10 mouse cellular contexts compared by ENCODE assay signal in genomic region chr2:4635804-4636203, GRCm38 (mm10). TPM values are rescaled to one million over a fixed set of nuclear protein-coding genes. Genes with fewer than 3 reads are reported as not detected.
DNase-seq lines count a peak whose midpoint lies in the region; ATAC-seq and TF ChIP-seq lines count a peak whose summit lies in the region.
"Had no signal": no experiment of that assay in that cellular context is flagged by ENCODE, and none has a peak within 500 bp of the region (broad histone marks: within the 10 kb centered on the region; RNA-seq: fewer than 3 reads in every experiment).

No protein-coding gene starts in this region.

- no peak for TF ChIP-seq EP300 in stomach, postnatal 0 days (optimal IDR thresholded peaks at IDR 0.05)

- H3K9me3 ChIP-seq in stomach, postnatal 0 days (ENCODE audit: control insufficient read depth, low read length): no peaks in the 10 kb centered on the region
- no peaks in the 10 kb centered on the region for H3K9me3 ChIP-seq in forebrain, embryonic 11.5 days (ENCODE audit: control insufficient read depth, low read length)
- H3K9me3 ChIP-seq: limb, embryonic 15.5 days had no signal

- WGBS in kidney, adult 2 months: 79% methylated on average over 8 of the region's 8 CpGs
- 83% methylated on average over 8 of the region's 8 CpGs for WGBS in stomach, postnatal 0 days
- WGBS in forebrain, embryonic 11.5 days: 89% methylated on average over 8 of the region's 8 CpGs

- H3K9ac ChIP-seq in stomach, postnatal 0 days (ENCODE audit: low read length): no peak overlapping the region
- H3K9ac ChIP-seq in forebrain, embryonic 11.5 days (ENCODE audit: low read length): no peak overlapping the region
- H3K9ac ChIP-seq: limb, embryonic 15.5 days had no signal

- DNase-seq in cerebellum, postnatal 14 days: peak; percentile 43 to 53
- no peak for DNase-seq in cerebellum, adult 9-10 months
- no peak for DNase-seq in kidney, adult 2 months
- DNase-seq in kidney, adult 11 months: no peak
- peak; percentile 40 for DNase-seq in right cerebral cortex, postnatal 14 days
- no peak for DNase-seq in right cerebral cortex, postnatal 25 days
- DNase-seq in stomach, postnatal 0 days (ENCODE audit: low spot score): no peak
- DNase-seq in forebrain, embryonic 11.5 days (ENCODE audit: low spot score): no peak

- no peaks in the 10 kb centered on the region for H3K4me1 ChIP-seq in kidney, adult 2 months (ENCODE audit: control insufficient read depth, insufficient read depth, low read length)
- H3K4me1 ChIP-seq in stomach, postnatal 0 days (replicated peaks; ENCODE audit: control insufficient read depth, insufficient read depth): no peaks in the 10 kb centered on the region
- no peaks in the 10 kb centered on the region for H3K4me1 ChIP-seq in forebrain, embryonic 11.5 days (replicated peaks; ENCODE audit: control insufficient read depth, insufficient read depth, low read length)
- H3K4me1 ChIP-seq: limb, embryonic 15.5 days had no signal

- TF ChIP-seq POLR2A in kidney, adult 2 months (IDR thresholded peaks at IDR 0.05; ENCODE audit: low read depth, low read length): no peak

- ATAC-seq in stomach, postnatal 0 days (ENCODE audit: low FRiP score, low TSS enrichment): no peak
- ATAC-seq in forebrain, embryonic 11.5 days (replicated peaks; ENCODE audit: low FRiP score): no peak
- ATAC-seq: activated CD4-positive, CD25-positive, alpha-beta regulatory T cell, adult 4 months had no signal

- no peak overlapping the region for H3K4me2 ChIP-seq in stomach, postnatal 0 days (replicated peaks; ENCODE audit: low read depth)
- H3K4me2 ChIP-seq in forebrain, embryonic 11.5 days (ENCODE audit: low read depth, low read length, severe bottlenecking): no peak overlapping the region
- H3K4me2 ChIP-seq: limb, embryonic 15.5 days had no signal

- H3K4me3 ChIP-seq in kidney, adult 2 months (ENCODE audit: insufficient read depth, low read depth, low read length): no peak overlapping the region
- H3K4me3 ChIP-seq in stomach, postnatal 0 days (ENCODE audit: low read depth, low read length): no peak overlapping the region
- no peak overlapping the region for H3K4me3 ChIP-seq in forebrain, embryonic 11.5 days (ENCODE audit: low read depth, low read length)
- H3K4me3 ChIP-seq: limb, embryonic 15.5 days had no signal

- TF ChIP-seq CTCF in kidney, adult 2 months (conservative IDR thresholded peaks at IDR 0.05; ENCODE audit: insufficient read depth, insufficient read length, low read depth, low read length): 0 out of 2 replicates have a peak, but pooled peaks have one; percentile 24
- peak; percentile 59 for TF ChIP-seq CTCF in stomach, postnatal 0 days (IDR thresholded peaks at IDR 0.05; ENCODE audit: low read depth)

- peaks cover 1% of the 10 kb centered on the region; the same call in 1 of the 2 replicates for H3K36me3 ChIP-seq in kidney, adult 2 months (ENCODE audit: control insufficient read depth, insufficient read depth, low read length)
- H3K36me3 ChIP-seq in stomach, postnatal 0 days (ENCODE audit: control insufficient read depth, insufficient read depth, low read length): peaks cover 24% of the 10 kb centered on the region
- peaks cover 2% of the 10 kb centered on the region; the same call in 1 of the 2 replicates for H3K36me3 ChIP-seq in forebrain, embryonic 11.5 days (ENCODE audit: control insufficient read depth, insufficient read depth, low read length)

- H3K27ac ChIP-seq in kidney, adult 2 months (ENCODE audit: insufficient read depth, low read depth, low read length): no peak overlapping the region
- H3K27ac ChIP-seq in stomach, postnatal 0 days (replicated peaks): no peak overlapping the region
- H3K27ac ChIP-seq in forebrain, embryonic 11.5 days (ENCODE audit: low read depth, low read length): no peak overlapping the region
- H3K27ac ChIP-seq: limb, embryonic 15.5 days had no signal

- no peaks in the 10 kb centered on the region for H3K27me3 ChIP-seq in kidney, adult 2 months (replicated peaks; ENCODE audit: control insufficient read depth, insufficient read depth, low read length)
- no peaks in the 10 kb centered on the region for H3K27me3 ChIP-seq in stomach, postnatal 0 days (ENCODE audit: control insufficient read depth, insufficient read depth, low read length)
- no peaks in the 10 kb centered on the region for H3K27me3 ChIP-seq in forebrain, embryonic 11.5 days (ENCODE audit: control insufficient read depth, insufficient read depth, low read length)
- H3K27me3 ChIP-seq: limb, embryonic 15.5 days had no signal

RNA-seq across cellular contexts. Expression of gene Prpf18, which starts 16.1 kb away (rescaled TPM):
- 10.5 and 12.2 TPM in 2 replicates for polyA plus RNA-seq in kidney, adult 2 months (2012; rRNA removed)
- polyA plus RNA-seq in stomach, postnatal 0 days (2015; fragmentation: Nextera tagmentation; extraction: Ambion mirVana): 15.5 and 15.6 TPM in 2 replicates
- polyA plus RNA-seq in forebrain, embryonic 11.5 days (2014; fragmentation: Nextera tagmentation; extraction: Ambion mirVana): 50.2 and 50.4 TPM in 2 replicates

Comparison
In these comparisons a context has a peak if more than half of its experiments do, and no peak if none do; other contexts are left out.
1. DNase-seq: peak in cerebellum, postnatal 14 days (2 of 2) and right cerebral cortex, postnatal 14 days (single experiment); none in cerebellum, adult 9-10 months (single experiment), kidney, adult 2 months (single experiment), kidney, adult 11 months (single experiment), right cerebral cortex, postnatal 25 days (single experiment), stomach, postnatal 0 days (single experiment) and forebrain, embryonic 11.5 days (single experiment).